Mouse (Mus musculus): ENCODE results near the gene Retreg3. TPM values are rescaled to one million over a fixed set of nuclear protein-coding genes. Genes with fewer than 3 reads are reported as not detected.

Retreg3 gene
- total RNA-seq, 2 experiments from 2014 or later, result 30.3 to 31.1 TPM

DNA sequence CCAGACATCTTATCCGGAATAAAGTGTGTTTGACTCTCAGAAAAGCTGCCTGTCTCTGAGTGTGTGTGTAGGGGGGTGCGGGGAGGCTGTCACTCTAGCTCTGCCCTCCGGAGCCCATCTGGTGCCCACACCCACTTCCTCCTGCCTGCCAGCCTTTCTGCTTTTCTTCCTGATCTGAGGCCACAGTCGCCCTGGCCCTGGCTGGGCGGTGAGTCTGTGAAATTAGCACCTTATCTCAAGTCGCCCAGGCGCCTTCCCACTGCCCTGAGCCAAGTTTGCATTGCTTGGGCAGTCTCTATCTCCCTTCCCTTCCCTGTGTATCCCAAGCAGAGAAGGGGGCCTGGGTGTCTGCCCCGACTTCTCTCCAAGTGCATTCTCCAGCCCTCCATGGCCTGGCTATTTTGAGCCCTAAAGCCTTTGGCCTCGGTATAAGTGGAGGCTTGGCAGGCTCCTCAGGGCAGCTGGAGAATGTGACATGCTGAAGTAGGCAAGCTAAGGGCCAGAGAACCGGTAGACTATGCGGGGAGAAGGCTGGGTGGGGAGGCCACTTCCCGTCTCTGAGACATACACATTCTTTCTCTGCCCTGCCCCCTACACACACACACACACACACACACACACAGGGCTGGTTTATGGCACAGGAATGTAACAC is 55.9 kb downstream of the Retreg3 start:
- intact Hi-C loops (cut with DNase I), result loop anchor here (10.0 kb wide), 1 partner anchor 349 kb away; the partner anchor contains the start of genes Hspb9 and Kat2a
- H3K4me3 ChIP-seq, result peak overlapping the region; percentile 41
- peak; percentile 86 for DNase-seq
- no peak for TF ChIP-seq CTCF (IDR thresholded peaks at IDR 0.05)
- peak overlapping the region; percentile 95 for H3K27ac ChIP-seq

DNA sequence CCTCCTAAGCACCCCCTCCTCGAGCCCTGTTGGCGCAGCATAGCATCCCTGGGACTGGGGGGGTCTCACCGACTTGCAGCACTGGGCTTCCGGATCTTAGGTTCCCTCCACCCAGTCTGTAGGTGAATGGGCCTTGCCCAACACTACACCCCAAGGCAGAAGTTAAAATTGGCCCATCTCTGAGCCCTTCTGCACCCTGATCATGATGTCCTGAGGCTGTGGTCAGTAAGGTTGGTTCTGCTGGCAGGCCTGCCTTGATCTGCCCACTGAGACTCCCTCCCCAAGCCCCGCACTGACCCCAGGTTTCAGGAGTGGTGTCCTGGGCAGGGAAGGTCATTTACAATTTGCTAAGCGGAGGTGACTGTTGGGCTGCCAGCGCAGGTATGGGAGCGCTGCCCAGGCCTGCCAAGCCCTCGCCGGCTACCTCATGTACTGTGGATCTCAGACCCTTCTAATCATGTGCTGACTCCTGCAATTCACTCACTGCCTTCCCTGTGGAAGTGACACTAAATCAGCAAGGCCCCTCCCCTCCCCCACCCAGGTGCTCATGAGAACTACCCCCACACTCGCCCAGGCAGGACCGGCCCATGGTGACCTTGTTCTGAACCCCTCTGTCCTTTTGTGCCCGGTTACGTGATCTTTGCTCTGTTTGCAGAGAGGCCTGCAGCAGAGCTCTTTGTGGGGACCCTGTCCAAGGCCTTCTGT is 56.6 kb downstream of the Retreg3 start:
- intact Hi-C loops (cut with DNase I), result loop anchor here (10.0 kb wide), 1 partner anchor 348 kb away; the partner anchor contains the start of genes Hspb9 and Kat2a
- peak overlapping the region; percentile 95 for H3K27ac ChIP-seq
- peak; percentile 46 for DNase-seq
- TF ChIP-seq CTCF (IDR thresholded peaks at IDR 0.05), result no peak
- peak overlapping the region; percentile 41 for H3K4me3 ChIP-seq

DNA sequence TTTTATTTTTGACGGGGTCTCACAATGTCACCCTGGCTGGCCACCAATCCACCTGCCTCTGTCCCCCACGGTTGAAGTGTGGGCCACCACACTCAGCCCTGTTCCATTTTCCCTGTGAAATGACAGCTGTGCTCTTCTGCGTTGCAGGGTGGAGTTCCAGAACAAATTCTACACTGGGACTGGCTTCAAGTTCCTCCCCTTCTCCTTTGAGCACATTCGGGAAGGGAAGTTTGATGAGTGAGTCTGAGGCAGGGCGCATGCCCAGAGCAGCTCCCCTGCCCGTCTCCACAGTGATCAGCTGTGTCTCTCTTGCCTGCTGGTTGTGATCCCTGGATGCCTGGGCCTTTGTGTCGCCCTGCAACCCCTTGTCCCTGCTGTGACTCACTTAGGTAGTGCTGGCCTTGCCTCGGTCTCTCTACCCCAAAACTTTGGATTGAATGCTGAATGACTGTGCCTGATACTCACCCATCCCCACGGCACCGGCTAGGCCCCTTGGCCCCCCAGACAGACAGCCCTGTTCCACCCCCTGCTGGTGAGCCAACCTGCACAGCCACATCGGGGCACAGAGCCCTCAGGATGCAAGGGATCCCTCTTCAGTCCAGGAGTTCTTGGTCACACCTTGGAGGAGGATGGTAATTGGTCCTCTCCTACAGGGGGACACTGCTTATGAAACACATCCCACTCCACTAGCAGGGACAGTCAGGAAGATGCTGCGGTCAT is 57.4 kb downstream of the Retreg3 start:
- intact Hi-C loops (cut with DNase I), result loop anchor here (10.0 kb wide), 1 partner anchor 348 kb away; the partner anchor contains the start of genes Hspb9 and Kat2a
- peak; percentile 78 for DNase-seq
- Histone ChIP-seq H3K4me3 (peak overlapping the region; percentile 41; the same call in 1 of the 2 replicates), H3K27ac (peak overlapping the region; percentile 95)
- no peak for TF ChIP-seq CTCF (IDR thresholded peaks at IDR 0.05)

DNA sequence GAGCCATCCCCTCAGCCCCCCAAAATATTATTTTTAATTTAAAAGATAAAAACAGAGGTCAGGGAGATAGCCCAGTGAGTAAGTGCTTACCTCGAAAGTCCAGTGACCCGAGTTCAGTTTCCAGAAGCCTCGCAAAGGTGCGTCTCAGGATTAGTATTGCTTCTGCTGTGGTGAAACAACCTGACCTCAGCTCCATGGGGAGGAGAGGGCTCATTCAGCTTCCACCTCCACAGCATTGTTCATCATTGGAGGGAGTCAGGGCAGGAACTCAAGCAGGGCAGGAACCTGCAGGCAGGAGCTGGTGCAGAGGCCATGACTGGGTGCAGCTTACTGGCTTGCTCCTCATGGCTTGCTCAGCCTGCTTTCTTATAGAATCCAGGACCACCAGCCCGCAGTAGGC is 58.6 kb downstream of the Retreg3 start:
- Histone ChIP-seq H3K27ac (peak overlapping the region; percentile 95), H3K4me3 (no peak overlapping the region)
- intact Hi-C loops (cut with DNase I), result loop anchor here (10.0 kb wide), 1 partner anchor 346 kb away; the partner anchor contains the start of genes Hspb9 and Kat2a
- no peak for TF ChIP-seq CTCF (IDR thresholded peaks at IDR 0.05)
- DNase-seq, result peak; percentile 20

DNA sequence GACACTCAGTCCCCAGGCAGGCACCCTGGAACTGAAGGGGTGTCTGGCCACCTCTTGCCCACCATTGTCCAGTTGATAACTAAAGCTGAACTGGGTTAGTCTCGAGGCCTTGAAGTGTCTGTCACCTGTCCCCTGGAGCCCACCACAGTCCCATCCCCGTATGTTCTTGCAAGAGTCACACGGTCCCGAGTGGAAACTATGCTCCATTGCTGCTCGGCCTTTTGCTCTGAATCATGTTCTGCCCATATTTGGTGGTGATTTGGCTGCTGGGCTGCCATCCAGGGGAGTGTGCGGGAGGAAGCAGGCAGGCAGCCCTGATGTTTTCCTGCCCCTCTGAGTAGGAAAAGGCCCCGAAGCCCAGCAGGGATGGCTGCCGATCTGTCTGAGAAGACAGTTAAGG is 59.6 kb downstream of the Retreg3 start:
- intact Hi-C loops (cut with DNase I), result loop anchor here (10.0 kb wide), 1 partner anchor 345 kb away; the partner anchor contains the start of genes Hspb9 and Kat2a
- H3K4me3 ChIP-seq, result peak overlapping the region; percentile 54
- peak overlapping the region; percentile 95 for H3K27ac ChIP-seq
- no peak for TF ChIP-seq CTCF (IDR thresholded peaks at IDR 0.05)
- peak; percentile 85 for DNase-seq

DNA sequence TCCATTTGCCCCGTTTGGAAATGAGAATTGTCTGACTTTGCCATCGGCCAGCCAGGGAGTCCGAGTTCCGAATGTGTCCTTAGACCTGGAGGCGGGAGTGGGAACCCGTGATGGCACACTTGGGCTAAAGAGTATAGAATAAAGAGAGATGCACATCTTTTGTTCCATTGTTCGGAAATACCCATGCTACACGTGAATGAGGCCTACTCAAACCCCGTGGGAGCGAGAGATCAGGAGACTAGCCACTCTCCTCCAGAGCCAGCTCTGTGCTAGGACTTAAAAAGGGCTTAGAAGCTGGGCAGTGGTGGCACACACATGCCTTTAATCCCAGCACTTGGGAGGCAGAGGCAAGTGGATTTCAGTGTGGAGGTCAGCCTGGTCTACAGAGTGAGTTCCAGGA is 60.2 kb downstream of the Retreg3 start:
- H3K4me3 ChIP-seq, result peak overlapping the region; percentile 23; the same call in 1 of the 2 replicates

DNA sequence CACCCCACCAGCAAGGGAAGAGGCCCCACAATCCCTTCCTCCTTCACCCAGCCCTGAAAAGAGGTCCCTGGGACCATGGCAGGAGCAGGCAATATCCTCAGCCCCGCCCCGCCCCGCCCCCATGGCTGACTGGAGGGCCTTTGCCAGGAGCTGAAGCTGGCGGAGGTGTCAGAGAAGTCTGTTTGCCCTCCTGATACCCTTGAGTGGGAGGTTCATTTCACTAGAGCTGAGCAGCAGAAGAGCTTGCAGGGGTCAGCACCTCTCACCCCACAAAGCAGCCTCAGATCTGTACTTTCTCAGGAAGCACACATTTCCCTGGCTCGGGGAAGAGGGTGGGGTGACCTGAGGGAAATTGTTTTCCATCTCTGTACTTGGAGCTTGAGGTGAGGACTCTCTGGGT is 61.0 kb downstream of the Retreg3 start:
- H3K27ac ChIP-seq, result peak overlapping the region; percentile 95

More for the DNA sequence above, 60.2 kb downstream of the Retreg3 start:
- TF ChIP-seq CTCF (IDR thresholded peaks at IDR 0.05), result no peak
- peak overlapping the region; percentile 95 for H3K27ac ChIP-seq
- intact Hi-C loops (cut with DNase I), result loop anchor here (2.0 kb wide), 1 partner anchor 167 kb away; no protein-coding TSS in a partner anchor
- peak; percentile 23 for DNase-seq

DNA sequence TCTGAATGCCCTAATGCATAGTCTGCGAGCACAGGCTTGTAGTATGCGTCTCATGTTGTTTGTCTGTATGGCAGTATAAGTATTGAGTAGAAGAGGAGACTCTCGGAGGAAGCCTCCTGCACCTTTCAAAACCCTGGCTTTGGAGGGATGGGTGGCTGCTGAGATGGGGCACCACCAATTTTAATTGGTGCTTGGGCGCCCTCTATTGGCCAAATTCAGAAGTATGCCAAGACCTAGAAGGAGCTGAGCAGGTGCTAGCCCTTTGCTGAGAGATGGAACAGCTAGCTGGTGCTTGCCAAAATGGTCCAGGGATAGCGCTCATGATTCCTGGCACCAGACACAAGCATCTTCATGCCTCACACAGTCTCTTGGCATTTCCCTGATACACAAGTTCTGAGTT is 61.8 kb downstream of the Retreg3 start:
- intact Hi-C loops (cut with DNase I), result loop anchor here (1.0 to 2.0 kb wide), 2 partner anchors 75 to 165 kb away; no protein-coding TSS in a partner anchor
- Histone ChIP-seq H3K27ac (peak overlapping the region; percentile 95), H3K4me3 (no peak overlapping the region)
- peak; percentile 90 for TF ChIP-seq CTCF (IDR thresholded peaks at IDR 0.05)
- peak; percentile 92 for DNase-seq

More for the DNA sequence above, 61.0 kb downstream of the Retreg3 start:
- no peak for TF ChIP-seq CTCF (IDR thresholded peaks at IDR 0.05)
- peak overlapping the region; percentile 36 for H3K4me3 ChIP-seq
- intact Hi-C loops (cut with DNase I), result loop anchor here (2.0 kb wide), 1 partner anchor 166 kb away; no protein-coding TSS in a partner anchor
- DNase-seq, result peak; percentile 64

DNA sequence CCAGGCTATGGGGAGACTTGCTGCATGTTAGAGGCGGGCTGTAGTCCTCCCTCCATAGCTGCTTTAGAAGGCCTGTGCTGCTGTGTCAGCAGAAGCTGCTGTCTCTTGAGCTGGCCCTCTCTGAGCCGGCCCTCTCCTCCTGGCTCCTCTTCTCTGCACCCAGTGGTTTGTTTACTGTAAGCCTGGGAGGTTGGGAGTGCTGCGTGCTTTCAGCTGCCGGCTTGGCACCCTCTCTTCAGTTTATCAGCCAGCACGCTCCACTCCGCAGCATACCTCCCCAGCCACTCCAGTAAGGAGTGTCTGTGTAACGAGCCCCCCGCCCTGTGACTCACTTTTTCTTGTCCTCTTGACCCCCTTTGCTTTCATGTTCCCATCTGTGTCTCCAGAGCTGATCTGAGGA is 62.8 kb downstream of the Retreg3 start:
- DNase-seq, result peak; percentile 80
- intact Hi-C loops (cut with DNase I), result loop anchor here (1.0 kb wide), 1 partner anchor 74 kb away; no protein-coding TSS in a partner anchor
- Histone ChIP-seq H3K4me3 (0 out of 2 replicates have a peak overlapping the region, but pooled peaks have one; percentile 3), H3K27ac (peak overlapping the region; percentile 95)
- no peak for TF ChIP-seq CTCF (IDR thresholded peaks at IDR 0.05)

DNA sequence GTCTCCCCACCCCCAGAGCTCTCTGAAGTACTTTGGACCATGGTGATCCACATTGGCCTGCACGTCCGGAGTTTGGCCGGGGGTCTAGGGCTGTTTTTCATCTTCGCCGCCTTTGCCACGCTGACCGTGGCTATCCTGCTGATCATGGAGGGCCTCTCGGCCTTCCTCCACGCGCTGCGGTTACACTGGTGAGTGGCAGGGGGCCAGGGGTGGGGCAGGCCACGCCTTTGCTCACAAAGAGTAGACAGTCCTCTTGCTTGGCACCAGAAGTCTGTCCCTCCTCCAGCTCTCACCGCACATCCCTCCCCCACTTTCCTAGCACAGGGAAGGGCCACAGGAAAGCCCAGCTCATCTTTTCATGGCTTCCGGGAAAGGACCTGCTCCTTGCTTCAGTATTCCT is 64.3 kb downstream of the Retreg3 start:
- TF ChIP-seq CTCF (IDR thresholded peaks at IDR 0.05), result no peak
- peak overlapping the region; percentile 95 for H3K27ac ChIP-seq
- intact Hi-C loops (cut with DNase I), result no loop called here
- H3K4me3 ChIP-seq, result no peak overlapping the region
- DNase-seq, result no peak

DNA sequence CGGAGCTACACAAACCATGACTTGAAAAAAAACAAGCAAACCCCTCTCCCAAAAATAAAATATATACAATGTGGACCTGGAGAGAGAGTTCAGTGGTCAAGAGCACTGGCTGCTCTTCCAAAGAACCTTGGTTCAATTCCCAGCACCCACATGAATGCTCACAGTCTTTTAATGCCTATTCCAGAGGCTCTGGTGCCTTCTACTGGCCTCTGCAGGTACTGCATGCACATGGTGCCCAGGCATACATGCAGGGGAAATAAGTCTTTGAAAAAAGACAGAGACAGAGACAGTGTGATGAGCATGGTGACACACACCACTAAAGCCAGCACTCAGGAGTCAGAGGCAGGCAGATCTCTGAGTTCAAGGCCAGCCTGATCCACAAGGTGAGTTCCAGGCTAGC is 65.7 kb downstream of the Retreg3 start:
- no peak overlapping the region for H3K27ac ChIP-seq
- H3K4me3 ChIP-seq, result no peak overlapping the region
- intact Hi-C loops (cut with DNase I), result no loop called here
- peak; percentile 52 for TF ChIP-seq CTCF (IDR thresholded peaks at IDR 0.05)
- DNase-seq, result no peak

Measured in gastrocnemius, adult 2 months (tissue).